Mouse (Mus musculus): ENCODE measurements around the gene Mlxip. TPM values are rescaled to one million over a fixed set of nuclear protein-coding genes. Genes with fewer than 3 reads are reported as not detected.

Gene Mlxip
- polyA plus RNA-seq, 1 experiment from 2014 or later = 20.6 TPM

DNA sequence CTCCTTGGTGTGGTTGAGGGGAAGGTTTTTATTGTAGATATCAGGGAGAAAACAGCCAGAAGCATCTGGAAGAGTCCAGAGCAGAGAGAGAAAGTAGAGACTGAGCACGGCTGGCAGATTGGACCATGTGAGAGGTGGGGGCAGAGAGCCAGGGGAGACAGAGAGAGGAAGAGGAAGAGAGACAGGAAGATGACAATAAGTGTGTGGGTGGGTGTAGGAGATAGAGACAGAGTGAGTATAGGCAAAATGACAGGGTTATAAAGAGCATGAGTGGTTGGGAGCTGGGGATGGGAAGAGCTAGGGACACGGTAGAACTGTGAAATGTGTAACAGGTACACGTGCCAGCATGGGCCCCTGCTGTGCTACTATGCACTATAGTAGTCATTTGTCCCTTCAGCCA lies 6.1 kb upstream of the Mlxip start:
- WGBS = 24% methylated on average over 3 of the region's 3 CpGs

DNA sequence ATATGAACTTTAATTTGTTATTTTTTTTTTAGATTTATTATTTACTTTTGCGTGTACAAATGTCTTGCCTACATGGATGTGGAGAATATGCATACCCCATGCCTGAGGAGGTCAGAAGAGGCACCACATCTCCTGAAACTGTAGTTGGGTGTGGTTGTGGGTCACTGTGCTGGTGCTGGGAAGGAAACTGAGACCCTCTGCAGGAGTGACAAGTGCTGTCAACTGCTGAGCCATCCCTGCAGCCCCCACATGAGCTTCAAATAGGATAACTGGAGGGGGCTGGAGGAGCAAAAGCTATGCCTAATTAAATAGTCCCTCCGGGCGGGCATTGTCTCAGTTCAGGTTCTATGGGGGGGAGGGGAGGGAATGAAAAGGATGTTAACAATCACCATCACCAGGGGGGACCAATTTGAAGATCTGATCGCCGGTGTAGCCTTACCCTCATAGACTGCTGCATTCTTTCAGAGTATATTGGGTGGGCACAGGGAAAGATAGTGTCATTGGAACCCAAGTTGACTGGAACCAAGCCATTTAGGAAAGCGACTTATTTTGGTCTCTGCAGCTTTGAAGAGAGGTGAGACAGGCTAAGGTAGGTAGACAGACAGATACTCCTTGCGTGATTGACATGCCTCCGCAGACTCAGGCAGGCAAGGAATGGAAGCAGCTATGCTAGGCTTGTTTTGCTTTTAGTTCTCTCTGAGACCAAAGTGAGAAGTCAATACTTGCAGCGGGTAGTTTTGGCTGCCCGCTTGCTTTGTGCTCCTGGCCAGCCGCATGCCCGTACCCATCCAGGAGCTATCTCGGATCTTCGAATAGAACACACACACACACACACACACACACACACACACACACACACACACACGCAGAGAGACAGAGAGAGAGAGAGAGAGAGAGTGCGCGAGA lies 3.8 kb upstream of the Mlxip start:
- peak overlapping the region; percentile 49 for H3K4me2 ChIP-seq
- no peaks in the 10 kb centered on the region for H3K27me3 ChIP-seq
- H3K9me3 ChIP-seq = no peaks in the 10 kb centered on the region
- H3K36me3 ChIP-seq = no peaks in the 10 kb centered on the region
- ATAC-seq (ENCODE audit: borderline replicate concordance, extremely low read depth, low FRiP score, low TSS enrichment) = no peak
- H3K4me1 ChIP-seq = peaks cover 18% of the 10 kb centered on the region
- WGBS = 13% methylated on average over 17 of the region's 17 CpGs
- H3K4me3 ChIP-seq = peak overlapping the region; percentile 27
- no peak overlapping the region for H3K27ac ChIP-seq
- no peak overlapping the region for H3K9ac ChIP-seq

More for the DNA sequence above, 6.1 kb upstream of the Mlxip start:
- H3K36me3 ChIP-seq = no peaks in the 10 kb centered on the region
- peaks cover 5% of the 10 kb centered on the region for H3K4me1 ChIP-seq
- ATAC-seq (ENCODE audit: borderline replicate concordance, extremely low read depth, low FRiP score, low TSS enrichment) = no peak
- H3K27me3 ChIP-seq = no peaks in the 10 kb centered on the region
- H3K27ac ChIP-seq = no peak overlapping the region
- no peaks in the 10 kb centered on the region for H3K9me3 ChIP-seq
- H3K4me3 ChIP-seq = no peak overlapping the region
- H3K9ac ChIP-seq = no peak overlapping the region
- no peak overlapping the region for H3K4me2 ChIP-seq

DNA sequence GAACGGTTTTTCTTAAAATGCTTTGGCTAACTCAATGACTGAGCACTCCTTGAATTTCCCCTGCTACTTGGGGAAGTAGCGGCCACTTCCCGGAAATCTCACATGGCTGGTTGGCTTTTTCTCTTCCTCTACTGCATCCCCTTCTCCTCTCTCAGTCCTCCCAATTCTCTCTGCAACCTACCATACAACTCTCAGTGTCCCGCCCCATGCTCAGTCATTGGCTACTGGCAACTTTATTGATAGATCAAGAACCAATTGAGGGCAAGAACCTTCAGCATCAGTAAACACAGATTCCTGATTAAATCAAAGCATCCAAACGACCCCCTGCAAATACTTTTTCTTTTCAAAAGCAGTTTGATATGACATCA lies 3.2 kb upstream of the Mlxip start:
- H3K4me1 ChIP-seq = peaks cover 24% of the 10 kb centered on the region
- H3K4me3 ChIP-seq = peak overlapping the region; percentile 27
- H3K27ac ChIP-seq = no peak overlapping the region
- ATAC-seq (ENCODE audit: borderline replicate concordance, extremely low read depth, low FRiP score, low TSS enrichment) = no peak
- H3K9ac ChIP-seq = no peak overlapping the region
- no peaks in the 10 kb centered on the region for H3K36me3 ChIP-seq
- H3K4me2 ChIP-seq = peak overlapping the region; percentile 49
- no peaks in the 10 kb centered on the region for H3K27me3 ChIP-seq
- H3K9me3 ChIP-seq = no peaks in the 10 kb centered on the region
- 20% methylated on average over 5 of the region's 5 CpGs for WGBS

DNA sequence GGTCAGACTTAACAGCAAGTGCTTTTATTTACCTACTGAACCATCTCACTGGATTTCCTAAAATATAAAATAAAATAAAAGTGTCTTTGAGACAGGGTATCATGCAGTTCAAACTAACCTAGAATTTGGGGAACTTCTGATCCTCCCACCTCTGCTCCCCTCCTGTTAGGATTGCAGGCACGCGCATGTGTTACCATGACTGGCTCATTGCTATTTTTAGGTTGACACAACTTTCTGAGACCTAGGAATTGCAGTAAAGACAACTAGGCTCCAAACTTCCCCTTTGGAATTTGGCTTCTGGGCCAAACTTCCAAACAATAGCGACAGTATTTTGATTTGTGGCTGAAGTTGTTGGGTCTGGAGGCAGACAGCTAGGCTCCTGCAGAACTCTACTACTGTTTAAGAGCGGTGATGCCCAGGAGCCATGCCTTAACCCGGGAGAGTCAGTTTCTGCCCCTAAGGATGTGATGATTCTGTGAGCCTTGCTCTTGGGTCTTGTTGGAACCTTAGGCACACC lies 754 bp upstream of the Mlxip start:
- peak; percentile 12; the same call in 1 of the 2 replicates for ATAC-seq (ENCODE audit: borderline replicate concordance, extremely low read depth, low FRiP score, low TSS enrichment)
- no peaks in the 10 kb centered on the region for H3K9me3 ChIP-seq
- 11% methylated on average over 5 of the region's 5 CpGs for WGBS
- H3K36me3 ChIP-seq = no peaks in the 10 kb centered on the region
- H3K4me2 ChIP-seq = peak overlapping the region; percentile 93
- H3K9ac ChIP-seq = no peak overlapping the region
- no peaks in the 10 kb centered on the region for H3K27me3 ChIP-seq
- H3K4me1 ChIP-seq = peaks cover 47% of the 10 kb centered on the region
- H3K4me3 ChIP-seq = peak overlapping the region; percentile 96
- peak overlapping the region; percentile 88 for H3K27ac ChIP-seq

DNA sequence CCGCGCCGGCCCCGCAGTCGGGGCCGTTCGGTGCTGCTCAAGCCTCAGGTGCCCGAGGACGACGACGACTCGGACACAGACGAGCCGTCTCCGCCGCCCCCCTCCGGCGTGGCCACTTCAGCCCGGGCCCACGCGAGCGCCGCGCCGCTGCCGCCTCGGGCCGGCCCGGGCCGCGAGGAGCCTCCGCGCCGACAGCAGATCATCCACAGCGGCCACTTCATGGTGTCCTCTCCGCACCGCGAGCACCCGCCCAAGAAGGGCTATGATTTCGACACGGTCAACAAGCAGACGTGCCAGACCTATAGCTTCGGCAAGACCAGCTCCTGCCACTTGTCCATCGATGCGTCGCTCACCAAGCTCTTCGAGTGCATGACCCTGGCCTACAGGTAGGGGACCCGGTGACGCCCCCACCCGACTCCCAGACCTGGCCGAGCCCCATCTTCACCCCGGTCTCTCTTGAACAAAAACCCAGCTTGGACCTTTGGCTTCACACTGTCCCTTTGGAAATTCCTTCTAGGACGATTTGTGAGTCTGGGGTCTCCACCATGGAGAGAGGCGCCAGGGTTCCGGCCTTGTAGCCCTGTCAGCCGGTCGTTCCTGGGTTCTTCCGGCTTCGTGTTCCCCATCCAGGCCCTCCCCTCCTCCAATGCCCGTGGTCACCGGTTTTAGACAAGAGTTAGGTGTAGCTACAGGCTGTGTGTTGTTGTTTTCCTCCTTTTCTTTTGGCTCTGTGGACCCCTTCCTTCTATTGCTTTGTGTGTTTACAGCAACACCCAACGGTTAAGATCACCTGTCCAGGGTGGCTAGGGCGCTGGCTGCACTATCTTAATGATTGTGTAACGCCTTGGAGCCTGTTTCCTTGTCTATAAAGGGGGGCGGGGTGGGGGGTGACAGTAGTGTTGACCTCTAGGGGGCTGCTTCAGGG lies 621 bp downstream of the Mlxip start:
- H3K9ac ChIP-seq = peak overlapping the region; percentile 95
- no peaks in the 10 kb centered on the region for H3K9me3 ChIP-seq
- H3K27ac ChIP-seq = peak overlapping the region; percentile 79
- no peaks in the 10 kb centered on the region for H3K36me3 ChIP-seq
- whole genome bisulfite sequencing = under 1% methylated on average over 64 of the region's 65 CpGs
- H3K4me1 ChIP-seq = peaks cover 47% of the 10 kb centered on the region
- H3K4me2 ChIP-seq = peak overlapping the region; percentile 93
- H3K4me3 ChIP-seq = peak overlapping the region; percentile 96
- no peaks in the 10 kb centered on the region for H3K27me3 ChIP-seq
- peak; percentile 9; the same call in 1 of the 2 replicates for ATAC-seq (ENCODE audit: borderline replicate concordance, extremely low read depth, low FRiP score, low TSS enrichment)

DNA sequence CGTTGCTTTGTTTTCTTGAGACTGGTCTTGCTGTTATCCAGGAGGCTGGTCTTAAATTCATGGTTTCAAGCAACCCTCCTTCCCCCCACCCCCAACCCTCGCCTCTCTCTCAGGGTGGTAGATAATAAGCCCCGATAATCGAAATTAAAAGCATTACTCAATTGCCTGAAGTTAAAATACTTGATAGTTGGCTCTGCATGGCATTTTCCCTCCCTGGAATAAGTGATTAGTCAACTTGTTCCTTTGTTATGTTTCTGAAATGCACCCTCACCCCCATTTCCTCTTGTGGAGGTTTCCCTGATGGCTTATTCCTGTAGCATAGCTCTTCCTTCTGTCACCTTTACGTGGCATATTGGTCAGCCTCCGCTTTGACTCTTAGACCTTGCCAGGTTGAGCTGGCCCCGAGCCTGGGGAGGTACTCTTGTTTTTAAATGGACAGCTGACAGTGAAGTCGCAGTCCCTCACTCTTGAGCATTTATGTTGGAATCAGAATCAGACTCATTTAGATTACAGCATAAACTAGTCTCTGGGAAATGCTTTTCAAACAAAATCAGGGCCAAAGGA lies 2.4 kb downstream of the Mlxip start:
- Histone ChIP-seq H3K36me3 (no peaks in the 10 kb centered on the region), H3K9ac (peak overlapping the region; percentile 22; the same call in 1 of the 2 replicates), H3K4me2 (peak overlapping the region; percentile 93), H3K4me1 (peaks cover 44% of the 10 kb centered on the region), H3K27me3 (no peaks in the 10 kb centered on the region), H3K4me3 (peak overlapping the region; percentile 96), H3K27ac (no peak overlapping the region), H3K9me3 (no peaks in the 10 kb centered on the region)
- no peak for ATAC-seq (ENCODE audit: borderline replicate concordance, extremely low read depth, low FRiP score, low TSS enrichment)
- 44% methylated on average over 8 of the region's 8 CpGs for WGBS

DNA sequence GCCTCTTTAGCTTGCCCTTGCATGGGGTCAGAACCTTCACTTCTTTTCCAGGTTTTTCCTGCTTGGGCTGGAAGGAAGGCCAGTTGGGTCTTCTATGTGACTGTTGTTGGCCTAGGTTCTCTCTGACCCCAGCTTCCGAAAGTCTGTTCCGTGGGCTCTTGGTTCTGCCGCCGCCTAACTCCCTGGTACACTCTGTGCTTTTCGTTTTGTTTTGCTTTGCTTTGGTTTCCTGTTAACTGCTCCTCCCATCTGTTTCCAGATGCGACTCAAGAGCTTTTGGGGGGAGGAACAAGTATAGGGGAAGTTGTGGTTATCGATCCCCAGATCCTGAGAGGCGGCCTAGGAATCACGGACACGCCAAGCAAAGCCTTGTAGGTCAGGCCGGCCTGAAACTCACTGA lies 3.2 kb downstream of the Mlxip start:
- 69% methylated on average over 11 of the region's 11 CpGs for WGBS
- H3K4me3 ChIP-seq = no peak overlapping the region

DNA sequence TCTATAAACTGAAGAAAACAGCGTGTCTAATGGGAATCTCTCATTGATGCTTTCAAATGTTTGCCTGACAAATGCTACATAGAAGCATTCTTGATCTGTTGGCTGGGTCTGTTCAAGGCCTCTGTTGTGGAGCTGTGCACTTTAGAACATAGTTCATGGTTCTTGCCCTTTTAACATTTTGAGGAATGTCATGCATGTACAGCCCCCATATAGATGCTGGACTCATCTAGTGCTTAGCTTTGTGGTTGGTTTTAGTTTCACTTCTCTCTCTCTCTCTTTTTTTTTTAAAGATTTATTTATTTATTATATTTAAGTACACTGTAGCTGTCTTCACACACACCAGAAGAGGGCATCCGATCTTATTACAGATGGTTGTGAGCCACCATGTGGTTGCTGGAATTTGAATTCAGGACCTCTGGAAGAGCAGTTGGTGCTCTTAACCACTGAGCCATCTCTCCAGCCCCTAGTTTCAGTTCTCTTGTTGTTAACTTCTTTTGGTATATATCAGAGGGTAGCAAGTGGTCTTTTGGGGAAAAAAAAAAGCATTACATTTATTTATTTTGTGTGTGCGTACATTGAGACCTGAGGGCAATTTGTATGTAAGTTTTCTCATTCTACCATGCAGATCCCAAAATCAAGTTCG lies 4.4 kb downstream of the Mlxip start:
- no peak overlapping the region for H3K4me2 ChIP-seq
- no peak for ATAC-seq (ENCODE audit: borderline replicate concordance, extremely low read depth, low FRiP score, low TSS enrichment)
- no peaks in the 10 kb centered on the region for H3K9me3 ChIP-seq
- no peaks in the 10 kb centered on the region for H3K27me3 ChIP-seq
- no peaks in the 10 kb centered on the region for H3K36me3 ChIP-seq
- WGBS = 87% methylated on average over 4 of the region's 4 CpGs
- peaks cover 37% of the 10 kb centered on the region for H3K4me1 ChIP-seq
- no peak overlapping the region for H3K27ac ChIP-seq
- H3K9ac ChIP-seq = no peak overlapping the region
- no peak overlapping the region for H3K4me3 ChIP-seq

More for the DNA sequence above, 3.2 kb downstream of the Mlxip start:
- Histone ChIP-seq H3K27ac (no peak overlapping the region), H3K9ac (no peak overlapping the region), H3K4me1 (peaks cover 44% of the 10 kb centered on the region), H3K9me3 (no peaks in the 10 kb centered on the region), H3K4me2 (peak overlapping the region; percentile 93), H3K27me3 (no peaks in the 10 kb centered on the region), H3K36me3 (no peaks in the 10 kb centered on the region)
- ATAC-seq (ENCODE audit: borderline replicate concordance, extremely low read depth, low FRiP score, low TSS enrichment) = no peak

DNA sequence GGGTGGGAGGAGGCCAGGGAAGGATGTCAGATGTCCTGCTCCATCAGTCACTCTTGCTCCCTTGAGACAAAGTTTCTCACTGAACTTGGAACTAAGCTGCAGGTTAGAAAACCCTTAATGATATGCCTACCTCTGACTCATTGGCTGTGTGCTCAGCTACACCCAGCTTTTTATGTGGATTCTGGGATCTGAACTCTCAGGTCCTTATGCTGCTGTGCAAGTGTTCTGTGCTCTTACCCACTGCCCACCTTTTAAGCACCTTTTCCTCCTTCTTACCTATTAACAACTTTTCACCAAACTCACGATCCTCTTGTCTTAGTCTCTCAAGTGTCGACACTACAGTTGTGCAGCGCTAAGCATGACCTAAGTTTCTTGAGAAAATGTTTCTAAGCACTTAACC lies 9.9 kb downstream of the Mlxip start:
- Histone ChIP-seq H3K9ac (no peak overlapping the region), H3K27me3 (no peaks in the 10 kb centered on the region), H3K9me3 (no peaks in the 10 kb centered on the region), H3K4me2 (no peak overlapping the region), H3K27ac (no peak overlapping the region), H3K36me3 (no peaks in the 10 kb centered on the region), H3K4me1 (no peaks in the 10 kb centered on the region; the same call in 1 of the 2 replicates), H3K4me3 (no peak overlapping the region)
- 74% methylated on average over 3 of the region's 3 CpGs for WGBS
- no peak for ATAC-seq (ENCODE audit: borderline replicate concordance, extremely low read depth, low FRiP score, low TSS enrichment)

DNA sequence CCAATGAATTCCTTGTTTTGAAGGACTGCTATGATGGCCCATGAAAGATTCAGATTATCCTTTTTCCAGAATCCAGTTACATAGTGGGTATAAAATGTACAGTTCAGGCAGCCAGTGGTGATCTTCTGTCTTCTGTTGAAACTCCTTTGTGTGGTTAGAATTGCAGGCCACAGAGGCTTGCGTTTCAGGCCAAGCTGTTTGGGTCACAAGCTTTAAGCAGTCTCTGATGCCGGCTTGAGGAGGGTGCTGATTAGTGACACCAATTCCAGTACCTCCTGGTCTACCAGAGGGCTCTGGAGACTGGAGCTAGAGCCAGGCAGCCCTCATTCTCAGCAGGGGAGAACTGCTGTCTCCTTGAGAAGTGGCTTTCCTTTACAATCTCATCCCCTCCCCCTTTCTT lies 12.4 kb downstream of the Mlxip start:
- ATAC-seq (ENCODE audit: borderline replicate concordance, extremely low read depth, low FRiP score, low TSS enrichment) = no peak

DNA sequence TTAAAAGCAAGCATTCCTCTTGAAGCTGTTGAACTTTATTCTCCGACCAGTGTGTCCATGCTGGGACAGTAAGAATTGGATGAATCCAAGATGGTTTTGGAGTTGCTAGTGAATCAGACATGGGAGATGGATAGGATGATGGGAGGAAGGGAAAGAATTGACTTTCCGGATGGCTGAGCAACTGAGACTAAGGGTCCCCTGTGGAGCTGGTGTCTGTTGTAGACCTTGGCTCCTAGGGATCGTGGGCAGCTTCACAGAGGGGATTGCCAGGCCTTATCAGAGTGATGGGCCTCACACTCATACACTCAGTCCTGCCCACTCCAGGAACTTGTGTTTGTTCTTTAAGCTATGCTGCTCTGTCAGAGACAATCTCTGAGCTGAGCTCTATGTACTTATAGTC lies 13.6 kb downstream of the Mlxip start:
- Histone ChIP-seq H3K4me2 (no peak overlapping the region), H3K36me3 (peaks cover 7% of the 10 kb centered on the region; the same call in 1 of the 2 replicates), H3K4me3 (no peak overlapping the region), H3K9ac (no peak overlapping the region), H3K27me3 (no peaks in the 10 kb centered on the region), H3K9me3 (no peaks in the 10 kb centered on the region), H3K4me1 (peaks cover 8% of the 10 kb centered on the region), H3K27ac (no peak overlapping the region)
- ATAC-seq (ENCODE audit: borderline replicate concordance, extremely low read depth, low FRiP score, low TSS enrichment) = no peak
- 67% methylated on average over 3 of the region's 3 CpGs for WGBS

More for the DNA sequence above, 12.4 kb downstream of the Mlxip start:
- Histone ChIP-seq H3K27ac (no peak overlapping the region), H3K4me3 (no peak overlapping the region), H3K27me3 (no peaks in the 10 kb centered on the region), H3K4me2 (no peak overlapping the region), H3K9me3 (no peaks in the 10 kb centered on the region), H3K36me3 (peaks cover 7% of the 10 kb centered on the region; the same call in 1 of the 2 replicates), H3K9ac (no peak overlapping the region), H3K4me1 (no peaks in the 10 kb centered on the region; the same call in 1 of the 2 replicates)
- 58% methylated on average over 2 of the region's 2 CpGs for WGBS
